Mouse (Mus musculus) lung, postnatal 4 days (tissue): ENCODE data around the gene Slc16a3.

ENCODE experiments used
- DNase-seq, 2 experiments: peaks; one replicate each; pipeline ENCODE4 v3.0.0; 2021

Gene Slc16a3

GRCm38 (mm10) chr11:120948328-120948727, at the start of gene Slc16a3:
Slc16a3 (plus strand) TSS chr11:120948480.
- DNase-seq, result peak in 1 of 2 experiments; percentile 47

GRCm38 (mm10) chr11:120900276-120901244, 47.7 kb upstream of the Slc16a3 start:
- DNase-seq, result peak in 1 of 2 experiments; percentile 62

GRCm38 (mm10) chr11:120901729-120902486, 46.4 kb upstream of the Slc16a3 start:
- DNase-seq, result no peak

- DNase-seq, result peak in 1 of 2 experiments; percentile 57
Measured at GRCm38 (mm10) chr11:120902487-120903142, 45.7 kb upstream of the Slc16a3 start.

- DNase-seq, result no peak
Measured at GRCm38 (mm10) chr11:120903159-120903850, 45.0 kb upstream of the Slc16a3 start.

GRCm38 (mm10) chr11:120904561-120904960, 43.7 kb upstream of the Slc16a3 start:
- DNase-seq, result no peak

- peak; percentile 78 to 88 for DNase-seq
Measured at GRCm38 (mm10) chr11:120905430-120905873, 42.8 kb upstream of the Slc16a3 start.

- no peak for DNase-seq
Measured at GRCm38 (mm10) chr11:120913796-120914195, 34.5 kb upstream of the Slc16a3 start.

GRCm38 (mm10) chr11:120916477-120916876, 31.8 kb upstream of the Slc16a3 start:
- no peak for DNase-seq

- DNase-seq, result no peak
Measured at GRCm38 (mm10) chr11:120917756-120918155, 30.5 kb upstream of the Slc16a3 start.

GRCm38 (mm10) chr11:120922528-120922927, 25.8 kb upstream of the Slc16a3 start:
- DNase-seq, result no peak

- no peak for DNase-seq
Measured at GRCm38 (mm10) chr11:120928468-120928867, 19.8 kb upstream of the Slc16a3 start.

GRCm38 (mm10) chr11:120931479-120931878, 16.8 kb upstream of the Slc16a3 start:
- DNase-seq, result peak in 1 of 2 experiments; percentile 15

GRCm38 (mm10) chr11:120932564-120933398, 15.5 kb upstream of the Slc16a3 start, which contains the start of gene Ccdc57:
Ccdc57 (minus strand) TSS chr11:120932872.
- peak; percentile 92 to 94 for DNase-seq

GRCm38 (mm10) chr11:120937976-120938375, 10.3 kb upstream of the Slc16a3 start:
- DNase-seq, result no peak

GRCm38 (mm10) chr11:120938795-120939194, 9.5 kb upstream of the Slc16a3 start:
- DNase-seq, result peak; percentile 49 to 50

- no peak for DNase-seq
Measured at GRCm38 (mm10) chr11:120939712-120940341, 8.5 kb upstream of the Slc16a3 start.

GRCm38 (mm10) chr11:120940959-120941358, 7.3 kb upstream of the Slc16a3 start:
- DNase-seq, result no peak

GRCm38 (mm10) chr11:120945266-120945665, 3.0 kb upstream of the Slc16a3 start:
- no peak for DNase-seq

GRCm38 (mm10) chr11:120945926-120946325, 2.4 kb upstream of the Slc16a3 start:
- DNase-seq, result no peak
